Mouse (Mus musculus) gastrocnemius, postnatal 14 days (tissue): Measurements from ENCODE around the gene Gps2. TPM values are rescaled to one million over a fixed set of nuclear protein-coding genes. Genes with fewer than 3 reads are reported as not detected.
"Not testable (repeated sequence)": the region's sequence is repeated elsewhere in the genome, so short reads cannot be mapped to it uniquely, and the experiment has no call there.

Experiments used
- DNase-seq: peaks from one replicate; pipeline ENCODE4 v3.0.0; 2021; ENCODE audit warnings: mixed read lengths
- intact Hi-C: fragments of 180-260 bp; cut with DNase I; formaldehyde crosslinking; loops from one replicate; pipeline ENCODE4 v1.15.1; 2025; ENCODE audit warnings: low total_unique reads
- microRNA-seq, 2 experiments: library from miRNA; unstranded; fragments of <30 nt; microRNA quantifications; one replicate each; pipeline ENCODE4 v1.2.0; 2021
- total RNA-seq, 2 experiments: library from RNA; stranded (reverse); gene quantifications; 2 replicates each; pipeline ENCODE4 v1.2.3; 2021

Gps2 gene
- total RNA-seq, 2 experiments from 2014 or later: 21.8 to 24.2 TPM

GRCm38 (mm10) chr11:69948066-69948762 is 34.5 kb downstream of the Gps2 start, which contains the start of gene Slc2a4:
Gene Slc2a4, minus strand, starts transcription at chr11:69948188.
- peak; percentile 96 for DNase-seq
- intact Hi-C loops: no loop called here

DNA sequence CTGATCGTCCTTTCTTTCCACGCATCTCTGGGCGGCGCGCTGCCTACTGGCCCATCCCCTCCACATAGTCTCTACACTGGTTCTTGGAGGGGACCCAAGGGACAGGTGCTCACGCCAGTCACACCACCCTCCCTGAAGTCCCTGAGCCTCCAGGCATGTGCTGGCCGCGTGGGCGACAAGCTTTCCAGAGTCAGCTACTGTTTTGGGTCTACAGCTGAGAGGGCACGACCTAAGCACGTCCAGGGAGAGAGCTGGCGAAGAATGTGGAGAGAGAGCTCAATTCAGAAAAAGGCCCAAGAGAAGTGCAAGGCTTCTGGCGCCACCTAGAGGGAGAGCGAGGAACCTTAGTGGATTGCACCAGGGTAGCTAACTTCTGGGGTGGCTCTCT is 35.1 kb downstream of the Gps2 start:
- intact Hi-C loops: no loop called here
- DNase-seq: peak; percentile 86

DNA sequence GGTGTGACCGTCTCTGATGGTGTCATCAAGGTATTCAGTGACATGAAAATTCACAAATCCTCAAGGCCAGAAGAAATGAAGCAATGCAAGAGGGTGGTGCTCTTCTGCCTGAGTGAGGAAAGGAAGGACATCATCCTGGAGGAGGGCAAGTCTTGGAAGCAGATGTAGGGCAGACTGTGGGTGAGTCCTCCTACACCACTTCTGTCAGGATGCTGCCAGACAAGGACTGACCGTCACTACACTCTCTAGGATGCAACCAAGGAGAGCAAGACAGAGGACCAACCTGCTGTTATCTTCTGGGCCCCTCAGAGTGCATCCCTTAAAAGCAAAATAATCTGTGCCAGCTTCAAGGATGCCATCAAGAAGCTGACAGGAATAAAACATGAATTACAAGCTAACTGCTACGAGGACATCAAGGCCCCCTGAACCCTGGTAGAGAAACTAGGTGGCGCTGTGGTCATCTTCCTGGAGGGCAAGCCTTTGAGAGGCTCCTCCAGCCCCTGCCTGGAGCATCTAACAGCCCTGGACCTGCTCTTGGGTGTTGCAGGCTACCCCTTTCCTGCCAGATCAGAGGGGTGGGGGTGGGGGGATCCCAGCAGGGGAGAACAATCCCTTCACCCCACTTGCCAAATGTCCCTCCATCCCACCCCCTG is 37.2 kb downstream of the Gps2 start:
- no peak for DNase-seq
- intact Hi-C loops: no loop called here

GRCm38 (mm10) chr11:69952274-69952673 is 38.6 kb downstream of the Gps2 start:
- DNase-seq: no peak
- intact Hi-C loops: no loop called here

- intact Hi-C loops: no loop called here
- DNase-seq: no peak
These were observed 39.7 kb downstream of the Gps2 start for GRCm38 (mm10) chr11:69953267-69953915.

DNA sequence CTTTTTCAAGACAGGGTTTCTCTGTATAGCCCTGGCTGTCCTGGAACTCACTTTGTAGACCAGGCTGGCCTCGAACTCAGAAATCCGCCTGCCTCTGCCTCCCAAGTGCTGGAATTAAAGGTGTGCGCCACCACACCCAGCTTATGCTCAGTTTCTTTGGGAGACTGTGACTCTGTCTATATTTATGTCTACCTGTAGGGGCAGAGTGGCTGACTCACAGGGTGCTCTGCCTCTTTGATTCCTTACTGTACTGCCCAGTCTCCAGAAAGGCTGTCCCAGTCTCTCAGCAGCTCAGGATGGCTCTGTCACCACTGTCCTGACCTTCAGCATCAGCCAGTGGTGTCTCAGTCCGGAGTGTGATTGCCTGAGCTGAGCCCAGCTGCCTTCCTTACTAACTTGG is 41.9 kb downstream of the Gps2 start:
- intact Hi-C loops, DNase-seq: not testable (repeated sequence)

DNA sequence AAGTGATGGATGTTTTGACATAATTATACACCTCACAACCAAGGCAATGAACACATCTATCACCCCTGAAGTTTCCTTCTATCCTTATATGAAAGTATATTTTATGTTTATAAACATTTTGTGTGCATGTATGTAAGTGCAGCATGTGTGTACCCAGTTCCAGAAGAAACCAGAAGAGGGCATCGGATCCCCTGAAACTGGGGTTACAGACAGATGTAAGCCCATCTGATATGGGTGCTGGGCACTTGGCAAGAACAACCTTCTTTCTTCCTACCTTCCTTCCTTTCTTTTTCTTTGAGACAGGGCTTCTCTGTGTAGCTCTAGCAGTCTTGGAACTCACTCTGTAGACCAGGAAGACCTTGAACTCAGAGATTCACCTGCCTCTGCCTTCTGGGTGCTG is 42.5 kb downstream of the Gps2 start:
- intact Hi-C loops: no loop called here
- no peak for DNase-seq

GRCm38 (mm10) chr11:69960616-69961015 is 46.9 kb downstream of the Gps2 start:
- intact Hi-C loops: no loop called here
- no peak for DNase-seq

- no peak for DNase-seq
- intact Hi-C loops: no loop called here
These were observed 48.2 kb downstream of the Gps2 start for GRCm38 (mm10) chr11:69961841-69962240.

DNA sequence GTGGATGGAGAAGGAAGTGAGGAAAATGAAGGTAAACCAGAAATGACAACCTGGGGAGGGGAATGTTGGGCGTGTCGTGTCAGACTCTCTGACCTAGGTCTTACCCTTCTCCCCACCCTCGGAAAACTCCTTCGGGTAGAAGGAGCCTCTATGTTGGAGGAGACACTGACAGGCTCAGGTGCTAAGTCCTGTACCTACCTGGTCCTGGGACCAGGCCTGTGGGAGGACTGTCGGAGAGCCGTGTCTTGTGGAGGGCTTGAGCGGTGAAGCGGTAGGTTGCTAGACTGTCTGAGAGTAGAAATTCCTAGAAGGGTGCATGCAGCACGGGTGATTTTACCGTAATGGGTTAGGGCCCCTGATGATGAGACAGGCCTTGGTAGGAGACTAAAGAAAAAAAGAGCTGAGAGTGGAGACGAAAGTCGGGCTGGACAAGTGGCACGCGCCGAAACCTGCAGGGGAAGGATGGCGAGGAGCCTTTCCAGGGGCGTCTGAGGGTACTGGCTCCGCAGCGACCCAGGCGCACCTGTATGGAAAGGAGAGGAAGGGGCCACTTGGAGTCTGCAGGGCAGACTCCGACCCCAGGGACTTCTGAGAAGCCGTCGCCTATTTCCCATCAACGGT is 51.1 kb downstream of the Gps2 start, which contains the start of gene Cldn7:
Cldn7 (plus strand) TSS at position 130 of the 621 bp plus-strand sequence.
- DNase-seq: no peak
- intact Hi-C loops: no loop called here

GRCm38 (mm10) chr11:69965271-69966005 is 51.8 kb downstream of the Gps2 start:
- intact Hi-C loops: no loop called here
- DNase-seq: no peak

Small RNA genes lying within 50 kb of the gene (microRNA-seq; reads per million reads assigned to microRNA genes)
- 0 reads per million in 2 experiments for gene Mir6924

Other genes starting within 250 kb of the Gps2 start
- 1 to 10 TPM; 4.0 to 4.6 TPM for gene Cd68, start 247.7 kb upstream of the Gps2 start, total RNA-seq
- gene Eif4a1, start 241.5 kb upstream of the Gps2 start, total RNA-seq: 100 to 1,000 TPM; 141 to 170 TPM
- 10 to 100 TPM; 22.4 to 23.2 TPM for gene Senp3, start 231.8 kb upstream of the Gps2 start, total RNA-seq
- gene Tnfsf13, start 228.1 kb upstream of the Gps2 start, total RNA-seq: 1 to 10 TPM; 1.3 to 1.8 TPM
- gene Tnfsf12, start 218.0 kb upstream of the Gps2 start, total RNA-seq: 10 to 100 TPM; 14.0 to 14.8 TPM
- 1 to 10 TPM; 2.2 to 3.0 TPM for gene Tnfsfm13, start 217.8 kb upstream of the Gps2 start, total RNA-seq
- gene Polr2a, start 155.3 kb upstream of the Gps2 start, total RNA-seq: 10 to 100 TPM; 36.4 to 39.1 TPM
- not detected for gene Slc35g3, start 151.9 kb upstream of the Gps2 start, total RNA-seq
- 10 to 100 TPM; 18.2 to 21.3 TPM for gene Zbtb4, start 148.0 kb upstream of the Gps2 start, total RNA-seq
- 10 to 100 TPM; 75.5 to 80.7 TPM for gene Chrnb1, start 117.9 kb upstream of the Gps2 start, total RNA-seq
- gene Fgf11, start 112.0 kb upstream of the Gps2 start, total RNA-seq: 1 to 10 TPM; 6.6 to 8.0 TPM
- under 1 TPM; 0.16 to 0.27 TPM for gene Tmem102, start 108.3 kb upstream of the Gps2 start, total RNA-seq
- not detected for gene Gm39566, start 98.6 kb upstream of the Gps2 start, total RNA-seq
- not detected for gene Spem2, start 95.4 kb upstream of the Gps2 start, total RNA-seq
- gene Spem1, start 91.7 kb upstream of the Gps2 start, total RNA-seq: not detected
- gene Nlgn2, start 76.1 kb upstream of the Gps2 start, total RNA-seq: 1 to 10 TPM; 6.8 to 7.4 TPM
- gene Tmem256, start 75.4 kb upstream of the Gps2 start, total RNA-seq: 100 to 1,000 TPM; 104 to 108 TPM
- gene Plscr3, start 67.5 kb upstream of the Gps2 start, total RNA-seq: 10 to 100 TPM; 16.5 to 22.4 TPM
- gene Tnk1, start 55.2 kb upstream of the Gps2 start, total RNA-seq: under 1 TPM in 1 of 2 experiments, not detected in 1; 0.10 TPM
- not detected for gene Tmem95, start 35.9 kb upstream of the Gps2 start, total RNA-seq
- 1 to 10 TPM; 2.0 TPM for gene Kctd11, start 32.5 kb upstream of the Gps2 start, total RNA-seq
- gene Acap1, start 18.3 kb upstream of the Gps2 start, total RNA-seq: under 1 TPM; 0.33 to 0.55 TPM
- under 1 TPM; 0.62 to 0.84 TPM for gene 2810408A11Rik, start 12.9 kb upstream of the Gps2 start, total RNA-seq
- gene Neurl4, start 12.8 kb upstream of the Gps2 start, total RNA-seq: 10 to 100 TPM; 27.2 to 29.1 TPM
- 100 to 1,000 TPM; 567 to 637 TPM for gene Eif5a, start 8.1 kb downstream of the Gps2 start, total RNA-seq
- 1 to 10 TPM; 2.1 to 4.3 TPM for gene Ybx2, start 21.9 kb downstream of the Gps2 start, total RNA-seq
- 100 to 1,000 TPM; 158 to 236 TPM for gene Slc2a4, start 34.3 kb downstream of the Gps2 start, total RNA-seq
- under 1 TPM in 1 of 2 experiments, not detected in 1; 0.72 TPM for gene Cldn7, start 50.9 kb downstream of the Gps2 start, total RNA-seq
- 100 to 1,000 TPM; 185 to 209 TPM for gene Ctdnep1, start 67.3 kb downstream of the Gps2 start, total RNA-seq
- gene Elp5, start 68.6 kb downstream of the Gps2 start, total RNA-seq: 10 to 100 TPM; 43.0 to 52.9 TPM
- gene Gabarap, start 77.3 kb downstream of the Gps2 start, total RNA-seq: 100 to 1,000 TPM; 170 to 180 TPM
- gene Phf23, start 81.9 kb downstream of the Gps2 start, total RNA-seq: 10 to 100 TPM; 20.4 to 20.7 TPM
- gene Dvl2, start 86.7 kb downstream of the Gps2 start, total RNA-seq: 1 to 10 TPM; 5.1 to 7.8 TPM
- gene Acadvl, start 101.5 kb downstream of the Gps2 start, total RNA-seq: 100 to 1,000 TPM; 266 to 408 TPM
- gene Dlg4, start 103.1 kb downstream of the Gps2 start, total RNA-seq: 1 to 10 TPM; 8.7 to 9.2 TPM
- not detected for gene Asgr1, start 140.2 kb downstream of the Gps2 start, total RNA-seq
- gene Asgr2, start 178.8 kb downstream of the Gps2 start, total RNA-seq: not detected
- 1 to 10 TPM; 1.9 to 3.1 TPM for gene Mgl2, start 216.4 kb downstream of the Gps2 start, total RNA-seq
- gene Clec10a, start 242.3 kb downstream of the Gps2 start, total RNA-seq: 1 to 10 TPM; 1.8 to 3.1 TPM